Mouse (Mus musculus): ENCODE data around the gene Fgf15. TPM values are rescaled to one million over a fixed set of nuclear protein-coding genes. Genes with fewer than 3 reads are reported as not detected.
A peak's percentile ranks its signal among the peaks of the same experiment; 100 is the strongest.
"Not testable (repeated sequence)": the region's sequence is repeated elsewhere in the genome, so short reads cannot be mapped to it uniquely, and the experiment has no call there.

The Fgf15 gene
- polyA plus RNA-seq, 1 experiment = 24.6 TPM

- DNase-seq (ENCODE audit: low read depth, low spot score) = no peak
- 17% methylated on average over 18 of the region's 18 CpGs for WGBS
These were observed 7.6 kb upstream of the Fgf15 start for GRCm38 (mm10) chr7:144888564-144889299.

- 100% methylated on average over 1 of the region's 1 CpGs for WGBS
- not testable (repeated sequence) for DNase-seq (ENCODE audit: low read depth, low spot score)
These were observed 5.7 kb upstream of the Fgf15 start for GRCm38 (mm10) chr7:144890661-144891060.

- DNase-seq (ENCODE audit: low read depth, low spot score) = no peak
- 62% methylated on average over 2 of the region's 2 CpGs for WGBS
These were observed 4.5 kb upstream of the Fgf15 start for GRCm38 (mm10) chr7:144891863-144892262.

- 57% methylated on average over 6 of the region's 6 CpGs for WGBS
- DNase-seq (ENCODE audit: low read depth, low spot score) = no peak
These were observed 4.0 kb upstream of the Fgf15 start for GRCm38 (mm10) chr7:144892322-144892721.

- 10% methylated on average over 5 of the region's 5 CpGs for WGBS
- DNase-seq (ENCODE audit: low read depth, low spot score) = no peak
These were observed 2.1 kb upstream of the Fgf15 start for GRCm38 (mm10) chr7:144894191-144894590.

GRCm38 (mm10) chr7:144894706-144895105 lies 1.6 kb upstream of the Fgf15 start:
- WGBS = 5% methylated on average over 4 of the region's 4 CpGs
- DNase-seq (ENCODE audit: low read depth, low spot score) = no peak

GRCm38 (mm10) chr7:144895305-144896111 lies 823 bp upstream of the Fgf15 start:
- peak; percentile 43 for DNase-seq (ENCODE audit: low read depth, low spot score)
- 2% methylated on average over 37 of the region's 37 CpGs for WGBS

- no peak for DNase-seq (ENCODE audit: low read depth, low spot score)
These were observed 2.2 kb downstream of the Fgf15 start for GRCm38 (mm10) chr7:144898506-144898905.

GRCm38 (mm10) chr7:144905514-144905913 lies 9.2 kb downstream of the Fgf15 start:
- not testable (repeated sequence) for DNase-seq (ENCODE audit: low read depth, low spot score)
- WGBS = 91% methylated on average over 3 of the region's 3 CpGs

More at GRCm38 (mm10) chr7:144898506-144898905, 2.2 kb downstream of the Fgf15 start:
- 89% methylated on average over 6 of the region's 6 CpGs for WGBS

- 12% methylated on average over 28 of the region's 28 CpGs for WGBS
- DNase-seq (ENCODE audit: low read depth, low spot score) = no peak
These were observed 10.5 kb downstream of the Fgf15 start for GRCm38 (mm10) chr7:144906708-144907397.

- 7% methylated on average over 8 of the region's 8 CpGs for WGBS
- no peak for DNase-seq (ENCODE audit: low read depth, low spot score)
These were observed 11.5 kb downstream of the Fgf15 start for GRCm38 (mm10) chr7:144907793-144908192.

- 33% methylated on average over 7 of the region's 7 CpGs for WGBS
These were observed 12.4 kb downstream of the Fgf15 start for GRCm38 (mm10) chr7:144908705-144909104.

GRCm38 (mm10) chr7:144911121-144911520 lies 14.8 kb downstream of the Fgf15 start:
- WGBS = 67% methylated on average over 1 of the region's 1 CpGs
- no peak for DNase-seq (ENCODE audit: low read depth, low spot score)

More at GRCm38 (mm10) chr7:144908705-144909104, 12.4 kb downstream of the Fgf15 start:
- no peak for DNase-seq (ENCODE audit: low read depth, low spot score)

- 83% methylated on average over 4 of the region's 4 CpGs for WGBS
- DNase-seq (ENCODE audit: low read depth, low spot score) = no peak
These were observed 16.6 kb downstream of the Fgf15 start for GRCm38 (mm10) chr7:144912897-144913296.

GRCm38 (mm10) chr7:144914296-144914947 lies 18.1 kb downstream of the Fgf15 start:
- DNase-seq (ENCODE audit: low read depth, low spot score) = no peak
- WGBS = 9% methylated on average over 17 of the region's 17 CpGs

- WGBS = under 1% methylated on average over 55 of the region's 55 CpGs
- peak; percentile 83 for DNase-seq (ENCODE audit: low read depth, low spot score)
These were observed 18.8 kb downstream of the Fgf15 start, which contains the start of gene LTO1 for GRCm38 (mm10) chr7:144914948-144915750. Gene LTO1, plus strand, starts transcription at chr7:144915100.

- 86% methylated on average over 1 of the region's 1 CpGs for WGBS
- DNase-seq (ENCODE audit: low read depth, low spot score) = no peak
These were observed 22.5 kb downstream of the Fgf15 start for GRCm38 (mm10) chr7:144918823-144919222.

GRCm38 (mm10) chr7:144927591-144927990 lies 31.3 kb downstream of the Fgf15 start:
- no peak for DNase-seq (ENCODE audit: low read depth, low spot score)
- WGBS = 80% methylated on average over 2 of the region's 2 CpGs

Measured in large intestine, adult 2 months (tissue).